Mouse (Mus musculus): ENCODE results near the gene Gm595. TPM values are rescaled to one million over a fixed set of nuclear protein-coding genes. Genes with fewer than 3 reads are reported as not detected.

Gene Gm595
- not detected in 2 replicates for polyA plus RNA-seq (2015; fragmentation: Nextera tagmentation; extraction: Ambion mirVana)

DNA sequence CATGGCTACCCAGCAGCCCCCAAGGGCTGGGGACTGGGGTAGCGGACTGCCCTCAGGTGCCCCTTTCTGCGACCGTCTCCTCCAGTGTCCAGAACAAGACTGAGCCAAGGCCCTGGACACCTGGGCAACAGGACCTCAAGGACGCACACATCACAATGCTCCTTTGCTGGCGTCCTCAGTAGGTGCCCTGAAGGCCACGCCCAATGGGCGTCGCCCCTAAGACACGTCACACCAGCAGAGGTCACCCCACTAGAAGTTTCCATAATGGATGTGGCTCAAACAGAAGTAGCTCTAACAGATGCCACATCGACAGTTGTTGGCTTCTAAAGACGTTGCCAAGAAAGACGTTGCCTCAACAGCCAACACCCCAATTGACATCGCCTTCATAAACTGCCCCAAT, at the start of gene Gm595:
TSS of gene Gm595 (minus strand) at position 101 of the 400 bp plus-strand sequence.
- no peaks in the 10 kb centered on the region for H3K4me1 ChIP-seq (ENCODE audit: control insufficient read depth, insufficient read depth, low read length)
- no peak for ATAC-seq (ENCODE audit: insufficient read depth, low FRiP score)
- no peaks in the 10 kb centered on the region for H3K9me3 ChIP-seq (replicated peaks; ENCODE audit: control insufficient read depth, low read length)
- 87% methylated on average over 13 of the region's 13 CpGs for WGBS
- no peak within 1 kb of the TSS for H3K9ac ChIP-seq (ENCODE audit: low read length)
- no peaks in the 10 kb centered on the region for H3K36me3 ChIP-seq (ENCODE audit: control insufficient read depth, insufficient read depth, low read length)
- H3K27me3 ChIP-seq (ENCODE audit: control insufficient read depth, insufficient read depth, low read length): no peaks in the 10 kb centered on the region
- no peak within 1 kb of the TSS for H3K4me3 ChIP-seq (replicated peaks; ENCODE audit: low read length)
- H3K4me2 ChIP-seq (ENCODE audit: low read depth, low read length): no peak within 1 kb of the TSS
- H3K27ac ChIP-seq (ENCODE audit: low read length): no peak within 1 kb of the TSS

DNA sequence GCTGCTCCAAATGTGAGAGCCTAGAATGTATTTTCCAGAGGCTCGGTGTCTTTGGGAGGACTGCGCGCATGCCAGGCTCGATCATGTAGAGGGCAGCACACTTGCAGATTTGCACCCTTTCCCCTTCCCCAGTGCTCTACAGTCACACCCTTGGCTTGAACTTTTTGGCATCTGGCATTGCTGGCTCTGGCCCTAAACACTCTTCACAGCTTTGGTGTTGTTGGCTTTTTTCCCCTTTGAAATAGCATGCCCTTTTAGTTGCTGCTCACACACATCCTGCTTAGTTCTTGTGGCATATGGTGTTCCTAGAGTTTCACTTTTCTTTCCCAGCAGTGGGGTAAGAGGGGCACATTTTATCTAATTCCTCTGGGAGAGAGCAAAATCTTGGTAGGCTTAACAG, 30.9 kb upstream of the Gm595 start:
- Histone ChIP-seq H3K27ac (ENCODE audit: low read length) (no peak overlapping the region), H3K4me1 (ENCODE audit: control insufficient read depth, insufficient read depth, low read length) (no peaks in the 10 kb centered on the region), H3K9ac (ENCODE audit: low read length) (no peak overlapping the region), H3K36me3 (ENCODE audit: control insufficient read depth, insufficient read depth, low read length) (no peaks in the 10 kb centered on the region), H3K4me2 (ENCODE audit: low read depth, low read length) (no peak overlapping the region), H3K27me3 (ENCODE audit: control insufficient read depth, insufficient read depth, low read length) (no peaks in the 10 kb centered on the region), H3K9me3 (replicated peaks; ENCODE audit: control insufficient read depth, low read length) (no peaks in the 10 kb centered on the region), H3K4me3 (replicated peaks; ENCODE audit: low read length) (no peak overlapping the region)
- ATAC-seq (ENCODE audit: insufficient read depth, low FRiP score): no peak
- 87% methylated on average over 4 of the region's 4 CpGs for WGBS

GRCm38 (mm10) chrX:48903744-48904143, 26.2 kb upstream of the Gm595 start:
- Histone ChIP-seq H3K36me3 (ENCODE audit: control insufficient read depth, insufficient read depth, low read length) (no peaks in the 10 kb centered on the region), H3K9ac (ENCODE audit: low read length) (no peak overlapping the region), H3K4me2 (ENCODE audit: low read depth, low read length) (no peak overlapping the region), H3K4me3 (replicated peaks; ENCODE audit: low read length) (no peak overlapping the region), H3K27ac (ENCODE audit: low read length) (no peak overlapping the region), H3K27me3 (ENCODE audit: control insufficient read depth, insufficient read depth, low read length) (no peaks in the 10 kb centered on the region), H3K9me3 (replicated peaks; ENCODE audit: control insufficient read depth, low read length) (no peaks in the 10 kb centered on the region), H3K4me1 (ENCODE audit: control insufficient read depth, insufficient read depth, low read length) (no peaks in the 10 kb centered on the region)
- WGBS: 72% methylated on average over 3 of the region's 3 CpGs
- no peak for ATAC-seq (ENCODE audit: insufficient read depth, low FRiP score)

DNA sequence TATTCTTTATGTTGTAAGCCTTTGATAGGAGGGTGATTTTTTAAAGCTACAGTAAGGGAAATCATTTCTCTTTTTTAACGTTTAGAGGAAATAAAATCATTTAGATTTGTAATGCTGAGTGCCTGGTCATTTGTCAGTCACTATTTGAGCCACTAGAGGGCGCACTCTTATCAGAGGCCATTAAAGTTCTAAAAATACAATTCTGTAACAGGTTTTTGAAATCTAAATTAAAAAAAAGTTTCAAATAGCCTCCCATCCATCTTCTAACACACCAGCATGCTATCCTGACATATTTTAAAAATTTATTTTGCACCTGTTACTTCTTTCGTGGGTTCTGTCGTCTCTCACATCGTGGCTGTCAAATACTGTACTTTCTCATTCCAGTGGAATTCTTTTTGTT, 22.0 kb upstream of the Gm595 start:
- Histone ChIP-seq H3K9me3 (replicated peaks; ENCODE audit: control insufficient read depth, low read length) (no peaks in the 10 kb centered on the region), H3K4me2 (ENCODE audit: low read depth, low read length) (no peak overlapping the region), H3K4me1 (ENCODE audit: control insufficient read depth, insufficient read depth, low read length) (no peaks in the 10 kb centered on the region), H3K9ac (ENCODE audit: low read length) (no peak overlapping the region), H3K36me3 (ENCODE audit: control insufficient read depth, insufficient read depth, low read length) (no peaks in the 10 kb centered on the region), H3K27me3 (ENCODE audit: control insufficient read depth, insufficient read depth, low read length) (no peaks in the 10 kb centered on the region), H3K27ac (ENCODE audit: low read length) (no peak overlapping the region), H3K4me3 (replicated peaks; ENCODE audit: low read length) (no peak overlapping the region)
- no peak for ATAC-seq (ENCODE audit: insufficient read depth, low FRiP score)
- WGBS: 38% methylated on average over 5 of the region's 5 CpGs

- H3K27ac ChIP-seq (ENCODE audit: low read length): no peak overlapping the region
- H3K4me3 ChIP-seq (replicated peaks; ENCODE audit: low read length): no peak overlapping the region
- no peak overlapping the region for H3K9ac ChIP-seq (ENCODE audit: low read length)
- H3K36me3 ChIP-seq (ENCODE audit: control insufficient read depth, insufficient read depth, low read length): no peaks in the 10 kb centered on the region
- 29% methylated on average over 6 of the region's 6 CpGs for WGBS
- no peak overlapping the region for H3K4me2 ChIP-seq (ENCODE audit: low read depth, low read length)
- ATAC-seq (ENCODE audit: insufficient read depth, low FRiP score): no peak
- no peaks in the 10 kb centered on the region for H3K4me1 ChIP-seq (ENCODE audit: control insufficient read depth, insufficient read depth, low read length)
- H3K9me3 ChIP-seq (replicated peaks; ENCODE audit: control insufficient read depth, low read length): no peaks in the 10 kb centered on the region
- H3K27me3 ChIP-seq (ENCODE audit: control insufficient read depth, insufficient read depth, low read length): no peaks in the 10 kb centered on the region
Observed at GRCm38 (mm10) chrX:48896803-48897202, 19.3 kb upstream of the Gm595 start.

DNA sequence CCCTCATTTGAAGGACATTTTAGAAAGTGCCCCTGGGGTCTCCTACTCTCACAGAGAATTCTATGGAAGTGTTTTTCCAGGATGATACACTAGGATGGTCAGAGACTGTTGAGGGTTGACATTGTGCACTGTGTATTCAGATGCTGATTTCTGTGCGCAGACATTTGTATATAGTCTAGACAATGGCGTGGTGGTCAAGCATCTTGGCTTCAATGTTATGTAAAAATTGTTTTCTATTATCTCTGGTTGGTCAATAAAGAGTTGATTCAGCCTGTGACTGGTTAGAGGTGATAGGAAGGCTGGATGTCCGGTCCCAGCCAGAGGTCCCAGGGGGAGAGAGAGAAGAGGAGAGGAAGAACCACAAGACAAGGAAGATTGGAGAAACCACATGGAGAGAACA, 16.4 kb upstream of the Gm595 start:
- H3K4me3 ChIP-seq (replicated peaks; ENCODE audit: low read length): no peak overlapping the region
- H3K4me1 ChIP-seq (ENCODE audit: control insufficient read depth, insufficient read depth, low read length): no peaks in the 10 kb centered on the region
- no peak overlapping the region for H3K27ac ChIP-seq (ENCODE audit: low read length)
- ATAC-seq (ENCODE audit: insufficient read depth, low FRiP score): no peak
- H3K36me3 ChIP-seq (ENCODE audit: control insufficient read depth, insufficient read depth, low read length): no peaks in the 10 kb centered on the region
- 76% methylated on average over 3 of the region's 3 CpGs for WGBS
- H3K9me3 ChIP-seq (replicated peaks; ENCODE audit: control insufficient read depth, low read length): no peaks in the 10 kb centered on the region
- no peaks in the 10 kb centered on the region for H3K27me3 ChIP-seq (ENCODE audit: control insufficient read depth, insufficient read depth, low read length)
- H3K4me2 ChIP-seq (ENCODE audit: low read depth, low read length): no peak overlapping the region
- no peak overlapping the region for H3K9ac ChIP-seq (ENCODE audit: low read length)

- H3K4me3 ChIP-seq (replicated peaks; ENCODE audit: low read length): no peak overlapping the region
- H3K9ac ChIP-seq (ENCODE audit: low read length): no peak overlapping the region
- H3K9me3 ChIP-seq (replicated peaks; ENCODE audit: control insufficient read depth, low read length): no peaks in the 10 kb centered on the region
- WGBS: 74% methylated on average over 9 of the region's 9 CpGs
- H3K27ac ChIP-seq (ENCODE audit: low read length): no peak overlapping the region
- H3K27me3 ChIP-seq (ENCODE audit: control insufficient read depth, insufficient read depth, low read length): no peaks in the 10 kb centered on the region
- H3K4me2 ChIP-seq (ENCODE audit: low read depth, low read length): no peak overlapping the region
- no peak for ATAC-seq (ENCODE audit: insufficient read depth, low FRiP score)
- no peaks in the 10 kb centered on the region for H3K4me1 ChIP-seq (ENCODE audit: control insufficient read depth, insufficient read depth, low read length)
- no peaks in the 10 kb centered on the region for H3K36me3 ChIP-seq (ENCODE audit: control insufficient read depth, insufficient read depth, low read length)
Observed at GRCm38 (mm10) chrX:48890259-48890658, 12.7 kb upstream of the Gm595 start.

DNA sequence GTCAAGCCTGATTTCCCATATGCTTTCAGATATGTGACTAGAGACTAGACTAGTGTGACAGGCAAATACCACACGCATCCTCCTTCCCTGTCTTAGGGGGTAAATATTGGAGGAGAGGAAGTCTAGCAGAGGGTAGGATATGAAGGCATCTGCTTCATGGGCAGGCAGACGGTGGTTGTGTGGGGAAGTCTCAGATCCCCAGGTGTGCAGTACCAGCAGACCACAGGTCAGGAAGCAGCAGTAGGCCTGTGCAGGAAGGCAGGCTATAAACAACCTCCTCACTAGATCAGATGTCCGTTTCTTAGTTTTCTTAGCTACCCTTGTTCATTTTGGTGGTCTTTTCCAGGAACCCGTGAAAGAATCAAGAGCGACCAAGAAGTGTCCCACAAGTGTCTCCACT, 7.1 kb upstream of the Gm595 start:
- 82% methylated on average over 5 of the region's 5 CpGs for WGBS
- no peaks in the 10 kb centered on the region for H3K27me3 ChIP-seq (ENCODE audit: control insufficient read depth, insufficient read depth, low read length)
- ATAC-seq (ENCODE audit: insufficient read depth, low FRiP score): no peak
- H3K4me1 ChIP-seq (ENCODE audit: control insufficient read depth, insufficient read depth, low read length): no peaks in the 10 kb centered on the region
- no peaks in the 10 kb centered on the region for H3K9me3 ChIP-seq (replicated peaks; ENCODE audit: control insufficient read depth, low read length)
- H3K4me3 ChIP-seq (replicated peaks; ENCODE audit: low read length): no peak overlapping the region
- H3K36me3 ChIP-seq (ENCODE audit: control insufficient read depth, insufficient read depth, low read length): no peaks in the 10 kb centered on the region
- H3K27ac ChIP-seq (ENCODE audit: low read length): no peak overlapping the region
- no peak overlapping the region for H3K9ac ChIP-seq (ENCODE audit: low read length)
- H3K4me2 ChIP-seq (ENCODE audit: low read depth, low read length): no peak overlapping the region
